Mouse (Mus musculus): Measurements from ENCODE around the gene Gm5426. TPM values are rescaled to one million over a fixed set of nuclear protein-coding genes. Genes with fewer than 3 reads are reported as not detected.
"Not testable (repeated sequence)": the region's sequence is repeated elsewhere in the genome, so short reads cannot be mapped to it uniquely, and the experiment has no call there.

Gene Gm5426
- not detected in 2 replicates for total RNA-seq (2017)

- not testable (repeated sequence) for ATAC-seq (replicated peaks; ENCODE audit: low read depth, poor library complexity, severe bottlenecking)
Observed at GRCm38 (mm10) chr10:96136451-96136850, at the start of gene Gm5426. Gene Gm5426, plus strand, starts transcription at chr10:96136603.

GRCm38 (mm10) chr10:96089744-96090143, 46.7 kb upstream of the Gm5426 start:
- ATAC-seq (replicated peaks; ENCODE audit: low read depth, poor library complexity, severe bottlenecking), result no peak

- ATAC-seq (replicated peaks; ENCODE audit: low read depth, poor library complexity, severe bottlenecking), result no peak
Observed at GRCm38 (mm10) chr10:96090388-96090787, 46.0 kb upstream of the Gm5426 start.

GRCm38 (mm10) chr10:96093890-96094531, 42.4 kb upstream of the Gm5426 start:
- ATAC-seq (replicated peaks; ENCODE audit: low read depth, poor library complexity, severe bottlenecking), result no peak

- no peak for ATAC-seq (replicated peaks; ENCODE audit: low read depth, poor library complexity, severe bottlenecking)
Observed at GRCm38 (mm10) chr10:96094559-96094958, 41.8 kb upstream of the Gm5426 start.

GRCm38 (mm10) chr10:96096730-96097129, 39.7 kb upstream of the Gm5426 start:
- ATAC-seq (replicated peaks; ENCODE audit: low read depth, poor library complexity, severe bottlenecking), result no peak

- ATAC-seq (replicated peaks; ENCODE audit: low read depth, poor library complexity, severe bottlenecking), result no peak
Observed at GRCm38 (mm10) chr10:96101035-96101434, 35.4 kb upstream of the Gm5426 start.

GRCm38 (mm10) chr10:96104158-96104557, 32.2 kb upstream of the Gm5426 start:
- no peak for ATAC-seq (replicated peaks; ENCODE audit: low read depth, poor library complexity, severe bottlenecking)

- ATAC-seq (replicated peaks; ENCODE audit: low read depth, poor library complexity, severe bottlenecking), result peak; percentile 61; the same call in 1 of the 2 replicates
Observed at GRCm38 (mm10) chr10:96104624-96105023, 31.8 kb upstream of the Gm5426 start.

- ATAC-seq (replicated peaks; ENCODE audit: low read depth, poor library complexity, severe bottlenecking), result peak; percentile 75
Observed at GRCm38 (mm10) chr10:96105124-96105523, 31.3 kb upstream of the Gm5426 start.

GRCm38 (mm10) chr10:96106972-96107720, 29.3 kb upstream of the Gm5426 start:
- ATAC-seq (replicated peaks; ENCODE audit: low read depth, poor library complexity, severe bottlenecking), result no peak

GRCm38 (mm10) chr10:96107825-96108224, 28.6 kb upstream of the Gm5426 start:
- ATAC-seq (replicated peaks; ENCODE audit: low read depth, poor library complexity, severe bottlenecking), result no peak

- no peak for ATAC-seq (replicated peaks; ENCODE audit: low read depth, poor library complexity, severe bottlenecking)
Observed at GRCm38 (mm10) chr10:96115325-96115724, 21.1 kb upstream of the Gm5426 start.

- no peak for ATAC-seq (replicated peaks; ENCODE audit: low read depth, poor library complexity, severe bottlenecking)
Observed at GRCm38 (mm10) chr10:96120821-96121220, 15.6 kb upstream of the Gm5426 start.

- no peak for ATAC-seq (replicated peaks; ENCODE audit: low read depth, poor library complexity, severe bottlenecking)
Observed at GRCm38 (mm10) chr10:96121249-96122010, 15.0 kb upstream of the Gm5426 start.

- peak; percentile 77 for ATAC-seq (replicated peaks; ENCODE audit: low read depth, poor library complexity, severe bottlenecking)
Observed at GRCm38 (mm10) chr10:96123885-96124284, 12.5 kb upstream of the Gm5426 start.

GRCm38 (mm10) chr10:96124290-96124689, 12.1 kb upstream of the Gm5426 start:
- ATAC-seq (replicated peaks; ENCODE audit: low read depth, poor library complexity, severe bottlenecking), result peak; percentile 69

GRCm38 (mm10) chr10:96125771-96126454, 10.5 kb upstream of the Gm5426 start:
- no peak for ATAC-seq (replicated peaks; ENCODE audit: low read depth, poor library complexity, severe bottlenecking)

GRCm38 (mm10) chr10:96129213-96129612, 7.2 kb upstream of the Gm5426 start:
- ATAC-seq (replicated peaks; ENCODE audit: low read depth, poor library complexity, severe bottlenecking), result peak; percentile 49; the same call in 1 of the 2 replicates

GRCm38 (mm10) chr10:96130406-96130805, 6.0 kb upstream of the Gm5426 start:
- no peak for ATAC-seq (replicated peaks; ENCODE audit: low read depth, poor library complexity, severe bottlenecking)

Data from common myeloid progenitor, adult 5-6 weeks (primary cell).